Mouse (Mus musculus): ENCODE data around the gene Slc16a3. TPM values are rescaled to one million over a fixed set of nuclear protein-coding genes. Genes with fewer than 3 reads are reported as not detected.

Gene Slc16a3
- 9.4 and 10.9 TPM in 2 replicates for polyA plus RNA-seq (2012; rRNA removed)

DNA sequence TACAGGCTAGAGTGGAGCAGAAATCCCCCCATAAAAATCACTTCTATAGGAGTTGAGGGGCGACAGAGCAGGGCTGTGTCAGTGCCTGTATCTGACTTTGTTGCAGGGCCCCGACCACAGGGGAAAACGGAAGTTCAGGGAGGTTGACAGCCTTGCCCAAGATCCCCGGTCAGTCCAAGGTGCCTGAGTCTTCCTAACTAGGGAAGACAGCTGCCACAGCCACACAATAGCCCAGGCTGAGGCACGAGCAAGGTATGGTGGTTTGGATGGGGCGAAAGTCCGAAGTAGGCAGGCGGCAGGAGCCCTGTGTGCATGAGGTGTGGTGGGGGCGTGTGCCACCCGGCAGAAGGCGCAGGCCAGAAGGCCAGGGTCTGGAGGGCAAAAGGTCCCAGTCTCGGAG, at the start of gene Slc16a3:
Gene Slc16a3, plus strand, starts transcription at position 153 of the 400 bp plus-strand sequence.
- no peak for TF ChIP-seq POLR2A (IDR thresholded peaks at IDR 0.05; ENCODE audit: borderline replicate concordance, extremely low read depth, insufficient read depth, insufficient read length, poor library complexity, severe bottlenecking)
- TF ChIP-seq CTCF (IDR thresholded peaks at IDR 0.05; ENCODE audit: borderline replicate concordance, extremely low read depth, insufficient read depth, insufficient read length) = no peak
- no peak for DNase-seq (ENCODE audit: low read depth)

DNA sequence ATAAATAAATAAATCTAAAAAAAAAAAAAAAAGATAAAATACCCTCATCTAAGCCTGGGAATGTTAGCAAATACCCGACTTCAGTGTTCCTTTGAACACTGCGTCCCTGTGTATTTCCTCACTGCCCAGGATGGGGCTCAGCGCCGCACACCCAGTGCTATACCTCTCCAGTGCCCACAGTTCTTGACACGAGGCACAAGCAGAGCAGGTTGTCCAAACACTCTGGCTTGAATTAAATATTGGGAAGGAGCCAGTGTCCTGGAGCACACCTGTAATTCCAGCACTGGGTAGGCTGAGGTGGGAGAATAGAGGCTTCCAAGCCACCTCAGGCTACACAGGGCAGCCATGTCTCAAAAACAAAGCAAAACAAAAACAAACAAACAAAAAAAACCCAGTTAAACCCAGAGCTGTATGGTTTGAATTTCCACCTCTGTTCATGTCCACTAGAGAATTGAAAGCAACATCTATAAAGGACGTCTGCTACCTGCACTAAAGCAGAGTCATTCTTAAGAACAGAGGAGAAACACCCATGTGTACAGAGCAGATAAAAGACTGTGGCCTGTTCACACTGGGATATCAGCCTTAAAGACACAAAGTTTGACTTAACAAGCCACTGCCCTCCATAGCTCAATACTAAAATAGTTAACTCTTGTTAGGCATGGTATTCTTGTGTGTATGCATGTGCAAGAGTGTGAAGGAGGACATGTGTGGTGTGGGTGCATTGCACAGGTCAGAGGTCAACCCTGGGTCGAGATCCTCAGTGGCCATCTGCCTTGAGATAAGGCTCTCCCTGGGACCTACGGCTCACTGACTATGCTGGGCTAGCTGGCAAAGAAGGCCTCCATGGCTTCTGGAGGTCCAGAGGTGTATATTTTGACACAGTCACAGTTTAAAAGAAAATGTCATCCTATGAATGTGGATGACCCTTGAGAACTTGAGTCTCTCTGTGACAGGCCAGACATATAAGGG, 47.7 kb upstream of the Slc16a3 start:
- TF ChIP-seq CTCF (IDR thresholded peaks at IDR 0.05; ENCODE audit: borderline replicate concordance, extremely low read depth, insufficient read depth, insufficient read length) = no peak
- no peak for TF ChIP-seq POLR2A (IDR thresholded peaks at IDR 0.05; ENCODE audit: borderline replicate concordance, extremely low read depth, insufficient read depth, insufficient read length, poor library complexity, severe bottlenecking)
- no peak for DNase-seq (ENCODE audit: low read depth)

DNA sequence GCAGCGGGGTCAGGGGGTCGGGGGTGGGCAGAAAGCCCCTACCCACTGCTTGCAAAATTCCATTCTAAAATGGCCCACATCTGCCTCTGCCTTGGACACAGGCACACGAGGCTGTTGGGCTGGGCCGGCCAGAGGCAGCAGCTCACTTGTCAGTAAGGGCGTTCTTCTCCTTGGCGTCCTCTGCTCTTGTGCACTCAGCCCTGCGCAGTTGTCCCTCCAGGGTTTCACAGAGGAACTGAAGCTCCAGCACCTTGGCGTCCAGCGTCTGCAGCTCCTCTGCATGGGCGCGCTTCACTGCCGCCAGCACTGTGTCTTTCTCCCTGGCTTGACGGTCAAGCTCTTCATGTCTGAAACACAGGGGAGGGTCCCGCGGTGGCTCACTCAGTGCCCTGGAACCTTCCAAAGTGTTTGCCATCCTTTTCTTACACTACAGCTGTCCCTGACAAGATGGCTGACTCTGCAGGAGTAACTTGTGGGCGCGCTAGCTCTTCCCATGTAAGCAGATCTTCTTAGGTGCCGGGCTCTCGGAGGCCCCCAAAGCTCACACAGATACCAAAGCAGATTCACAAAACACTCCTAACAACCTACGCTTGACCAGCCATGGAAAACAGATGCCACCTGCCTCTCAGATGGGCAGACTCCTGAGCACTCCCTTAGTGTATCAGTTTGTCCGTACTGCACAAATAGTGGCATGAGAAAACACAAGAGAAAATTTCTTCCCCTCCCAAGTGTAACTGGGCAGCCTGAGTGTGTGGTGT, 46.4 kb upstream of the Slc16a3 start:
- DNase-seq (ENCODE audit: low read depth) = no peak
- TF ChIP-seq CTCF (IDR thresholded peaks at IDR 0.05; ENCODE audit: borderline replicate concordance, extremely low read depth, insufficient read depth, insufficient read length) (no peak), POLR2A (IDR thresholded peaks at IDR 0.05; ENCODE audit: borderline replicate concordance, extremely low read depth, insufficient read depth, insufficient read length, poor library complexity, severe bottlenecking) (no peak)

DNA sequence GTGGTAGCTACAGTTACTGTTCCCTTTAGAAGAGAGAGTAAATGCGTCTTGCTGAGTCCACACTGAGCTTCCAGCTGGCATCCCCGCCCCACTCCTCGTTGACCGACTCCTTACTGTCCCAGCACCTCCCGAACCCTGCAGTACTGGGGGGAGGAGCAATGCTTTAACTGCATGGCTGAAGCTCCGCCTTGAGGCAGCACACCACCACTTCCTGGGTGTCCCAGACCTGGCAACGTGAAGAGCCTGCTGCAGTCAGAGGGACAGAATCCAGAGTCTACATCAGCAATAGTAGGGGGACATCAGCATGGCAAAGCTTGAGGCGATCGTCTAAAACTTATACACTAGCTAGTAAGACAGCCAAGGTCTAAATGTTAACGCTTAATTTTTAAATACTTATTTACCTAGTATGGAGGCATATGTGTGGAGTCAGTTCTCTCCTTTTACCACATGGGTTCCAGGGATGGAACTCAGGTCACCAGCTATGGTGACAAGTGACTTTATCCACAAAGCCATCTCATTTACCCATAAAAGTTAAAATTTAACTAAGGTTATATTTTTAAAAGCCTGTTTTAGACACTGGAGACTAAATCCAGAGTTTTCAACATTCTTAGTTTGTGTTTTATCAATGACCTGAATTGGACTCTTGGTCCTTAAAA, 45.7 kb upstream of the Slc16a3 start:
- no peak for DNase-seq (ENCODE audit: low read depth)
- TF ChIP-seq CTCF (IDR thresholded peaks at IDR 0.05; ENCODE audit: borderline replicate concordance, extremely low read depth, insufficient read depth, insufficient read length) (no peak), POLR2A (IDR thresholded peaks at IDR 0.05; ENCODE audit: borderline replicate concordance, extremely low read depth, insufficient read depth, insufficient read length, poor library complexity, severe bottlenecking) (no peak)

DNA sequence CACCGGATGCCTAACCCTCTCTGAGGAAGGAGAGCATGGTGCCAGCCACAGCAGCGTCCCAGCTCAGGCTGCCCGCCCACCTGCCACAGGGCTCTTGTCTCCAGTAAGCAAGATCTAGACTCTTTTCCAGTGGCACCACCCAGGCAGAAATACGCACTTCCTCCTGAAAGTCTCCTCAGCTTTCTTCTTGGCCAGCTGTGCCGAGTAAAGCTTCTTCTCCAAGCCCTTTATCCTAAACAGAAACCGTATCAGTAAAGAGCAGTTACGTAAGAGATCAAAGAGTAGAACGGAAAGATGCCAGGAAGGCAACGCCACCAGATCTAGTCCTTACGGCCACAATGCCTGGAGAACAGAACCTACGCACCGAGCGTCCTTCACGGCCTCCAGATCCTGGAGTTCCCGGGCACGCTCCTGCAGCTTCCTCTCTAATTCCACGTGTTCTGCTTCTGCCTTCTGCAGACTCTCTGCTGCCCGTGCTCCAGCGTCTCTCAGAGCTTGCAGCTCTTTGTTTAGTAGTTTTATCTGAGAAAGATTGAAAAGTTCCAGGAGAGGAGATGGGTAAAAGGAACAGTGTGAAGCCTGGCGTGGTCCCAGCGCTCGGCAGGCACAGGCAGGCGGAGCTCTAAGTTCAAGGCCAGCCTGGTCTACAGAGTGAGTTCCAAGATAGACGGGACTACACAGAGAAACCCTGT, 45.0 kb upstream of the Slc16a3 start:
- no peak for DNase-seq (ENCODE audit: low read depth)
- TF ChIP-seq CTCF (IDR thresholded peaks at IDR 0.05; ENCODE audit: borderline replicate concordance, extremely low read depth, insufficient read depth, insufficient read length) (no peak), POLR2A (IDR thresholded peaks at IDR 0.05; ENCODE audit: borderline replicate concordance, extremely low read depth, insufficient read depth, insufficient read length, poor library complexity, severe bottlenecking) (no peak)

DNA sequence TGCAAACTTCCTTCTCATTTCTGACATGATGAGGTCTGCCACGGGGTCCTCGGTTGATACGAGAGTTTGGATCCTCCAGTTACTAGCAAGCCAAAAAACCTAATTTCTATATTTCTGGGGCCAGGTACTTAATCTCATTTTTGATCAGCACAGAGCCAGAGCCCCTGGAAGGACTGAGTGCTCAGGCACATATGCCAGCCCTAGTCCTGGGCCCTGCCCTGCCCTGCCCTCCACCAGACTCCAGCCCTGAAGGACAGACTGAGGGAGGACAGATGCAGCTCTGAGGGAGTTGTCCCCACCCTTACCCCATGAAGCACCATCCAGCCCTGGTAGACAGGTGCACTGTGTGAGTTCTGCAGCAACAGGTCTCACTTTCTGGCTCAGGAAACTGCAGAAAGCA, 43.7 kb upstream of the Slc16a3 start:
- TF ChIP-seq CTCF (IDR thresholded peaks at IDR 0.05; ENCODE audit: borderline replicate concordance, extremely low read depth, insufficient read depth, insufficient read length) = no peak
- no peak for TF ChIP-seq POLR2A (IDR thresholded peaks at IDR 0.05; ENCODE audit: borderline replicate concordance, extremely low read depth, insufficient read depth, insufficient read length, poor library complexity, severe bottlenecking)
- no peak for DNase-seq (ENCODE audit: low read depth)

DNA sequence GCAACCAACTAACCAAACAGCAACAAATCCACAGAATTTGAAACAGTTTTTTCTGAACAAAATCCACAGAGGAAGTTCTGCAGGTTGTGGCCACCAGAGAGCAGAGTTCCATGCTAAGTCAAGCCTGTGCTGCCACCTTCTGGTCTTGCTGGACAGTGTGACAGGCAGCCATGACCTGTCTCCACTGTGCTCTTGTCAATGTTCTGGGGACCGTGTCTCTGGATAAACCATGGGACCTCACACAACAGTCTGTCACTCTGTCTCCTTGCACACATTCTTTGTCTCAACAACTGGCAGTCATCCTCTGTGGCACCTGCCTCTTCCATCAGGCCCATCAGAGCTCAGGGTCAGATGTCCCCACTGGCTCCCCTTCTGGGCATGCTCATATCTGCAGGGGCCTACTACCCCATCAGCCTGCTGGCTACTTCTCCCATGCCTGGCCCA, 42.8 kb upstream of the Slc16a3 start:
- peak; percentile 82 for DNase-seq (ENCODE audit: low read depth)
- TF ChIP-seq POLR2A (IDR thresholded peaks at IDR 0.05; ENCODE audit: borderline replicate concordance, extremely low read depth, insufficient read depth, insufficient read length, poor library complexity, severe bottlenecking) (no peak), CTCF (IDR thresholded peaks at IDR 0.05; ENCODE audit: borderline replicate concordance, extremely low read depth, insufficient read depth, insufficient read length) (peak; percentile 94)

DNA sequence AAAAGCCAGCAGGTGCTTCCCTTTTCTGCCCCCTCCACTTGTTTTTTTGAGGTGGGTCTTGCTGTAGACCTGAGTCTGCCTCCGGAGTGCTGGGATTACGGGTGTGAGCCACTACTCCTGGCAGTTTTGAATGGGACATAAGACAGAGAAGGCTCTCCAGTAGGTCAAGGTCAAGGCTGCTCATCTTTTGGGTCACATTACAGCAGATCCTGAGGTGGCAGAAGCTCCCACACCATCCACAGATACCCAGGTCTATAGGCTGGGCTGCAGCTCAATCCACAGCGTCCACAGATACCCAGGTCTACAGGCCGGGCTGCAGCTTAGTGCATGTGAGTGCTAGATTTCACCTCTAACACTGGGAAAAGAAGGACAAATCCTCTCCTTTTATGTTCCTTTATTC, 34.5 kb upstream of the Slc16a3 start:
- no peak for TF ChIP-seq POLR2A (IDR thresholded peaks at IDR 0.05; ENCODE audit: borderline replicate concordance, extremely low read depth, insufficient read depth, insufficient read length, poor library complexity, severe bottlenecking)
- TF ChIP-seq CTCF (IDR thresholded peaks at IDR 0.05; ENCODE audit: borderline replicate concordance, extremely low read depth, insufficient read depth, insufficient read length) = no peak

DNA sequence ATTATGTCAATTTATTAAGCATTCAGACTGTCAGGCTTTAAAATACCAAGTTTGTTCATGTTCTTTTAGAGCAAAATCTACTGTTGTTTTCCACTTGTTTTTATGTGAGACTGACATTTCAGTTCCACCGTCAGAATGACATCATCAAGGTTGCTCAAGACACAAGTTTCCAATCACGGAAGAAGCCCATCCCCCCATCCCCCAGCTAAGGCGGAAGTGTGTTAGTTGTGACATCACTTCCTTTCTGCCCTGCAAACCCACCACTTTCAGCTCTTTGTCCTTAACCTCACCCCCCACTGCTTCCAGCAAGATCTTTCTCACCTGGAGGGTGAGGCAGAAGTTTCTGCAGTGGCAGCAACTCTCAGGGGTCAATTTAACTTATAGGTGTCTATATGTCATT, 31.8 kb upstream of the Slc16a3 start:
- DNase-seq (ENCODE audit: low read depth) = no peak
- TF ChIP-seq CTCF (IDR thresholded peaks at IDR 0.05; ENCODE audit: borderline replicate concordance, extremely low read depth, insufficient read depth, insufficient read length) = no peak
- TF ChIP-seq POLR2A (IDR thresholded peaks at IDR 0.05; ENCODE audit: borderline replicate concordance, extremely low read depth, insufficient read depth, insufficient read length, poor library complexity, severe bottlenecking) = no peak

More for the DNA sequence above, 34.5 kb upstream of the Slc16a3 start:
- DNase-seq (ENCODE audit: low read depth) = no peak

DNA sequence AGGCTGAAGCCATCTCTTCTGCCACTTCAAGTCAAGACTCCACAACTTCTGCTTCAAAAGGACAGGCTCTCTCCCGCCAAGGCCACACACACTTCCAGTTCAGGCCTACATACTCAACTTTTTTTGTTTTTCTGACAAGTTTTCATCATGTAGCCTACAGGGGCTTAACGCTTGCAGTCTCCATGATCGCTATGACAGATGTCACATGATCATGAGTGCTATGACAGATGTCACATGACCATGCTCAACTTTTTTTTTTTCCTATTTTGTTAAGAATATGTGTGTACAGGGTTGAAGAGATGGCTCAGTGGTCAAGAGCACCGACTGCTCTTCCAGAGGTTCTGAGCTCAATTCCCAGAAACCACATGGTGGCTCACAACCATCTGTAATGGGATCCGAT, 30.5 kb upstream of the Slc16a3 start:
- TF ChIP-seq POLR2A (IDR thresholded peaks at IDR 0.05; ENCODE audit: borderline replicate concordance, extremely low read depth, insufficient read depth, insufficient read length, poor library complexity, severe bottlenecking) (no peak), CTCF (IDR thresholded peaks at IDR 0.05; ENCODE audit: borderline replicate concordance, extremely low read depth, insufficient read depth, insufficient read length) (no peak)

More for the DNA sequence above, 30.5 kb upstream of the Slc16a3 start:
- no peak for DNase-seq (ENCODE audit: low read depth)
